In the genomic region with DNA sequence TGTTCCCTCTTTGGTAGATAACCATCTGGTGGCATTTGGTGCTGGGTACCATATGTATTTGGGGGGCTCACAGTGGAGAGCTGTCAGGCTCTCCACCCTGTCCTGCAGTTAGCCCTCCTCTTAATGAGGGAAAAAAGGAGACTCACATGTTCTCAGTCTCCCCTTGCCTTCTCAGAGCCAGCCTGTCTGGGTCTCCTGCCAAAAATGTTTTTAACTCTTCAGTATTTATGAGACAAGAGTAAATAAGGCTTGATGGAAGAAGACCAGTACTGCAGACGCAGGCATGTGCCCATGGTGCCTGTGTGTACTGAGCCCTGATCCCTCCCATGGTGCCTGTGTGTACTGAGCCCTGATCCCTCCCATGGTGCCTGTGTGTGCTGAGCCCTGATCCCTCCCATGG, we compare ENCODE assay signal across 25 mouse cellular contexts.
DNase-seq lines count a peak whose midpoint lies in the region; ATAC-seq and TF ChIP-seq lines count a peak whose summit lies in the region.
"Had no signal": no experiment of that assay in that cellular context is flagged by ENCODE, and none has a peak within 500 bp of the region (broad histone marks: within the 10 kb centered on the region; RNA-seq: fewer than 3 reads in every experiment).

No protein-coding gene starts in this region.

- no peak overlapping the region for H3K4me2 ChIP-seq in forebrain, postnatal 0 days (ENCODE audit: low read depth)
- H3K4me2 ChIP-seq in forebrain, embryonic 12.5 days, result no peak overlapping the region
- no peak overlapping the region for H3K4me2 ChIP-seq in lung, embryonic 14.5 days
- H3K4me2 ChIP-seq: embryonic facial prominence, embryonic 12.5 days; heart, embryonic 13.5 days; hindbrain, embryonic 14.5 days had no signal

- ATAC-seq in forebrain, postnatal 0 days, result no peak
- ATAC-seq in forebrain, embryonic 12.5 days (ENCODE audit: low FRiP score), result no peak
- ATAC-seq in lung, embryonic 14.5 days (ENCODE audit: insufficient read depth), result peak; percentile 44; the same call in 1 of the 2 replicates
- ATAC-seq in cerebellum, adult (ENCODE audit: insufficient number of reproducible peaks, low FRiP score, low TSS enrichment), result no peak
- ATAC-seq: forebrain, embryonic 14.5 days; hindbrain, postnatal 0 days; inflammation-experienced regulatory T-cells, adult 6 months; intestine, embryonic 16.5 days had no signal

- H3K36me3 ChIP-seq in forebrain, postnatal 0 days (ENCODE audit: insufficient read depth), result no peaks in the 10 kb centered on the region
- no peaks in the 10 kb centered on the region for H3K36me3 ChIP-seq in forebrain, embryonic 12.5 days (replicated peaks)
- H3K36me3 ChIP-seq in lung, embryonic 14.5 days (ENCODE audit: insufficient read depth), result no peaks in the 10 kb centered on the region
- H3K36me3 ChIP-seq: embryonic facial prominence, embryonic 12.5 days; forebrain, embryonic 10.5 days; G1E; heart, embryonic 13.5 days had no signal

- peak; percentile 19 for DNase-seq in forebrain, postnatal 0 days
- peak; percentile 60 for DNase-seq in lung, embryonic 14.5 days
- no peak for DNase-seq in lung, adult 2 months
- DNase-seq in brain, embryonic 14.5 days (ENCODE audit: low read depth), result peak; percentile 59
- DNase-seq: adrenal gland, adult 2 months; adrenal gland, postnatal 14 days; B cell, adult 2 months; cerebellum, adult 18-20 months; cerebellum, adult 9-10 months; cerebellum, postnatal 14 days; gastrocnemius, postnatal 25 days; heart, adult 18-20 months; heart, postnatal 14 days; heart, postnatal 4 days had no signal

- no peak overlapping the region for H3K9ac ChIP-seq in forebrain, postnatal 0 days
- no peak overlapping the region for H3K9ac ChIP-seq in forebrain, embryonic 12.5 days
- H3K9ac ChIP-seq in lung, embryonic 14.5 days, result no peak overlapping the region
- H3K9ac ChIP-seq: embryonic facial prominence, embryonic 12.5 days; heart, embryonic 13.5 days; hindbrain, embryonic 14.5 days had no signal

- no peak overlapping the region for H3K27ac ChIP-seq in forebrain, postnatal 0 days (ENCODE audit: low read depth, low read length)
- no peak overlapping the region for H3K27ac ChIP-seq in forebrain, embryonic 12.5 days
- H3K27ac ChIP-seq in lung, embryonic 14.5 days (ENCODE audit: low read depth), result no peak overlapping the region
- H3K27ac ChIP-seq: forebrain, embryonic 10.5 days; heart, embryonic 13.5 days; hindbrain, embryonic 14.5 days; hindbrain, postnatal 0 days had no signal

- WGBS in forebrain, postnatal 0 days, result 61% methylated on average over 1 of the region's 1 CpGs
- 96% methylated on average over 1 of the region's 1 CpGs for WGBS in forebrain, embryonic 12.5 days
- 48% methylated on average over 1 of the region's 1 CpGs for WGBS in lung, embryonic 14.5 days
- 56% methylated on average over 1 of the region's 1 CpGs for WGBS in lung, adult 2 months

- no peaks in the 10 kb centered on the region for H3K4me1 ChIP-seq in forebrain, postnatal 0 days (ENCODE audit: insufficient read depth)
- H3K4me1 ChIP-seq in forebrain, embryonic 12.5 days, result 0 out of 2 replicates have a peak, but pooled peaks cover 6% of the 10 kb centered on the region
- no peaks in the 10 kb centered on the region for H3K4me1 ChIP-seq in lung, embryonic 14.5 days (ENCODE audit: insufficient read depth)
- no peaks in the 10 kb centered on the region for H3K4me1 ChIP-seq in lung, adult 2 months (ENCODE audit: control insufficient read depth, insufficient read depth, low read length)

- no peaks in the 10 kb centered on the region for H3K27me3 ChIP-seq in forebrain, postnatal 0 days (ENCODE audit: insufficient read depth, low read length)
- H3K27me3 ChIP-seq in forebrain, embryonic 12.5 days, result 0 out of 2 replicates have a peak, but pooled peaks cover 7% of the 10 kb centered on the region
- peaks cover 19% of the 10 kb centered on the region; the same call in 1 of the 2 replicates for H3K27me3 ChIP-seq in lung, embryonic 14.5 days (ENCODE audit: insufficient read depth, low read length)

- no peak for TF ChIP-seq POLR2A in lung, adult 2 months (IDR thresholded peaks at IDR 0.05; ENCODE audit: borderline replicate concordance, extremely low read depth, low read depth, low read length)
- TF ChIP-seq POLR2A in brain, embryonic 14.5 days (IDR thresholded peaks at IDR 0.05; ENCODE audit: borderline replicate concordance, extremely low read depth, insufficient read depth, insufficient read length, poor library complexity, severe bottlenecking), result no peak

- no peaks in the 10 kb centered on the region for H3K9me3 ChIP-seq in forebrain, postnatal 0 days (ENCODE audit: low read length)
- no peaks in the 10 kb centered on the region for H3K9me3 ChIP-seq in forebrain, embryonic 12.5 days
- peaks cover 4% of the 10 kb centered on the region; the same call in 1 of the 2 replicates for H3K9me3 ChIP-seq in lung, embryonic 14.5 days (ENCODE audit: low read depth, low read length)
- H3K9me3 ChIP-seq: forebrain, embryonic 10.5 days had no signal

- no peak overlapping the region for H3K4me3 ChIP-seq in forebrain, postnatal 0 days (ENCODE audit: low read depth, low read length)
- H3K4me3 ChIP-seq in forebrain, embryonic 12.5 days (replicated peaks), result no peak overlapping the region
- H3K4me3 ChIP-seq in lung, embryonic 14.5 days (ENCODE audit: low read depth, low read length), result no peak overlapping the region
- H3K4me3 ChIP-seq in lung, adult 2 months (replicated peaks; ENCODE audit: extremely low read depth, low read depth, low read length), result no peak overlapping the region
- H3K4me3 ChIP-seq: embryonic facial prominence, embryonic 12.5 days; forebrain, embryonic 10.5 days; heart, embryonic 13.5 days had no signal

- TF ChIP-seq CTCF in forebrain, postnatal 0 days (IDR thresholded peaks at IDR 0.05; ENCODE audit: low read depth), result no peak
- no peak for TF ChIP-seq CTCF in lung, embryonic 14.5 days (IDR thresholded peaks at IDR 0.05; ENCODE audit: low read depth)
- TF ChIP-seq CTCF in lung, adult 2 months (IDR thresholded peaks at IDR 0.05; ENCODE audit: insufficient read depth, low read length), result no peak
- no peak for TF ChIP-seq CTCF in brain, embryonic 14.5 days (IDR thresholded peaks at IDR 0.05; ENCODE audit: borderline replicate concordance, extremely low read depth, insufficient read depth, insufficient read length)
